Mouse (Mus musculus) stomach, postnatal 0 days (tissue): ENCODE measurements around the gene Gfpt1. TPM values are rescaled to one million over a fixed set of nuclear protein-coding genes. Genes with fewer than 3 reads are reported as not detected.

Experiments
- ATAC-seq: fragments of 200-750 bp; cut with Nextera tagmentation; 2 replicates; pipeline ENCODE4 v1.8.0; 2017; ENCODE audit not compliant: low FRiP score, low TSS enrichment
- DNase-seq: peaks from one replicate; pipeline ENCODE4 v3.0.0-alpha.2; 2016; ENCODE audit warnings: low spot score
- H3K27ac ChIP-seq: fragments of 300-500 bp; sonication (generic); replicated peaks from 2 replicates; pipeline ENCODE4 v1.5.1; 2014; ENCODE audit warnings: mild to moderate bottlenecking, control low read depth
- H3K27me3 ChIP-seq: fragments of 300-500 bp; sonication (generic); 2 replicates; pipeline ENCODE4 v1.6.1; 2014; ENCODE audit warnings: low read length; ENCODE audit not compliant: control insufficient read depth, insufficient read depth
- H3K36me3 ChIP-seq: fragments of 300-500 bp; sonication (generic); 2 replicates; pipeline ENCODE4 v1.6.1; 2014; ENCODE audit warnings: low read length, mixed read lengths; ENCODE audit not compliant: control insufficient read depth, insufficient read depth
- H3K4me1 ChIP-seq: fragments of 300-500 bp; sonication (generic); replicated peaks from 2 replicates; pipeline ENCODE4 v1.6.1; 2014; ENCODE audit warnings: antibody characterized with exemption; ENCODE audit not compliant: control insufficient read depth, insufficient read depth
- H3K4me2 ChIP-seq: fragments of 300-500 bp; sonication (generic); replicated peaks from 2 replicates; pipeline ENCODE4 v1.6.1; 2014; ENCODE audit warnings: low read depth, mild to moderate bottlenecking, control low read depth, moderate library complexity
- H3K4me3 ChIP-seq: fragments of 300-500 bp; sonication (generic); 2 replicates; pipeline ENCODE4 v1.5.1; 2014; ENCODE audit warnings: low read depth, low read length, control low read depth
- H3K9ac ChIP-seq: fragments of 300-500 bp; sonication (generic); 2 replicates; pipeline ENCODE4 v1.6.1; 2014; ENCODE audit warnings: mild to moderate bottlenecking, low read length, control low read depth, mixed read lengths
- H3K9me3 ChIP-seq: fragments of 300-500 bp; sonication (generic); 2 replicates; pipeline ENCODE4 v1.6.1; 2016; ENCODE audit warnings: low read length; ENCODE audit not compliant: control insufficient read depth
- CTCF ChIP-seq: IDR thresholded peaks from 2 replicates; pipeline ENCODE4 v1.5.1; 2016; ENCODE audit warnings: antibody characterized with exemption, low read depth, mild to moderate bottlenecking, moderate library complexity
- EP300 ChIP-seq: optimal IDR thresholded peaks from 2 replicates; pipeline ENCODE3; 2016; ENCODE audit warnings: antibody characterized with exemption
- WGBS: fragments of 180-500 bp; shearing (Covaris S2); extraction: QIAGEN DNeasy Blood & Tissue Kit; methylation state at CpG from one replicate; pipeline ENCODE4 v1.1.7; 2014; 5-methylcytosine and 5-hydroxymethylcytosine counted together
- polyA plus RNA-seq: library from polyadenylated mRNA; unstranded; fragments of >200 nt; fragmentation: Nextera tagmentation; extraction: Ambion mirVana; gene quantifications from 2 replicates; pipeline ENCODE4 v1.2.1, GENCODE M21; 2015

Gene Gfpt1
- polyA plus RNA-seq, 1 experiment from 2014 or later: 17.4 TPM

GRCm38 (mm10) chr6:87002521-87003055 lies 40.1 kb upstream of the Gfpt1 start:
- Histone ChIP-seq H3K9ac (no peak overlapping the region), H3K27ac (no peak overlapping the region; the same call in 1 of the 2 replicates), H3K36me3 (peaks cover under 1% of the 10 kb centered on the region; the same call in 1 of the 2 replicates), H3K4me2 (peak overlapping the region; percentile 36), H3K4me3 (no peak overlapping the region), H3K4me1 (no peaks in the 10 kb centered on the region), H3K27me3 (no peaks in the 10 kb centered on the region), H3K9me3 (no peaks in the 10 kb centered on the region)
- WGBS: 29% methylated on average over 8 of the region's 8 CpGs
- ATAC-seq (peak; percentile 77), DNase-seq (peak; percentile 80)
- peak; percentile 96 for TF ChIP-seq CTCF
- no peak for TF ChIP-seq EP300

- H3K9ac ChIP-seq: no peak overlapping the region
- H3K4me3 ChIP-seq: no peak overlapping the region
- no peak overlapping the region for H3K27ac ChIP-seq
- H3K4me2 ChIP-seq: no peak overlapping the region
- H3K9me3 ChIP-seq: no peaks in the 10 kb centered on the region
- ATAC-seq (no peak), DNase-seq (no peak)
- TF ChIP-seq EP300 (no peak), CTCF (no peak)
- H3K27me3 ChIP-seq: no peaks in the 10 kb centered on the region
- H3K36me3 ChIP-seq: no peaks in the 10 kb centered on the region; the same call in 1 of the 2 replicates
- WGBS: 69% methylated on average over 2 of the region's 2 CpGs
- H3K4me1 ChIP-seq: no peaks in the 10 kb centered on the region
Measured at GRCm38 (mm10) chr6:87004099-87004498, 38.5 kb upstream of the Gfpt1 start.

DNA sequence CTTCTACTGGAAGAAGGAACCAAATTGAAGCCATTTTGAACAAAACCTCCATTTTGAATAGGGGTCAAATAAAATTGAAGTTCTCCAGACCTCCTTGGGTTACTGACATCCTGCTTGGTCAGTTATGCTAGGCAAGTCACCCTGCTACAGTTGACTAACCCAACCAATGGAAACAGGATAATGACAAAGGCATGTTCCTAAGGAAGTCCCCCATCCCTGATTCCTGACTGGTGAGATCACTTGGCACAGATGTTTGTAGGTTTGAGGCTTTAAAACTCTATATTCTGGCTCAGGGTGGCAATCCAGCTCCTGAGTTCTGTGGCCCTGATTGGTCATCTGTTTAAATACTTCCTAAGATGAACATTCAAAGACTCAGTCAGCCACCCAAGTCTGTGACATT lies 37.1 kb upstream of the Gfpt1 start:
- Histone ChIP-seq H3K27me3 (no peaks in the 10 kb centered on the region), H3K9ac (no peak overlapping the region), H3K9me3 (no peaks in the 10 kb centered on the region)

DNA sequence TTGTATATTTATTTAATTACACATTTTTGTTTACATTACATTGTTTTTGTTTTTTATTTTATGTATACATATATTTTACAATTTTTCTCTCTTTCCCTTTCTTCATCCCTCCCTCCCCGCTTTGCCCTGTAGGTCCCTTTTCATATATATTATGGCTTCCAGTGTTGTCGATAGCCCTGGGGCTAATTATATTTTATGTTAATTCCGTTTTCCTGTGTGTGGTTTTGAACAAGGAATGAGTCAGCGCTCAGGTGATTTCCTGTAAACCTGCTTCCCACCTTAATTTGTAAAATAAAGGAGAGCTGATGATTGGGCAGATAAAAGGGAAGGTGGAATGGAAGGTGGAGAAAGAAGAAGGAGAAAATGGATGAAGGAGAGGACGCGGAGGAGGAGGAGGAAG lies 33.8 kb upstream of the Gfpt1 start, which contains the start of gene Nfu1:
Gene Nfu1 (plus strand): TSS at position 350 of the 400 bp plus-strand sequence.
- Histone ChIP-seq H3K9ac (peak within 1 kb of the TSS; percentile 87), H3K27me3 (no peaks in the 10 kb centered on the region), H3K4me2 (peak within 1 kb of the TSS; percentile 63), H3K27ac (peak within 1 kb of the TSS; percentile 85), H3K4me3 (peak within 1 kb of the TSS; percentile 70), H3K36me3 (no peaks in the 10 kb centered on the region), H3K9me3 (no peaks in the 10 kb centered on the region), H3K4me1 (no peaks in the 10 kb centered on the region)
- no peak for ATAC-seq
- TF ChIP-seq CTCF (no peak), EP300 (no peak)
- 69% methylated on average over 6 of the region's 6 CpGs for WGBS
- no peak for DNase-seq

More for the DNA sequence above, 37.1 kb upstream of the Gfpt1 start:
- ATAC-seq (no peak), DNase-seq (no peak)
- no peaks in the 10 kb centered on the region for H3K36me3 ChIP-seq
- no peak overlapping the region for H3K4me2 ChIP-seq
- TF ChIP-seq EP300: no peak
- TF ChIP-seq CTCF: no peak
- H3K4me1 ChIP-seq: no peaks in the 10 kb centered on the region
- no peak overlapping the region for H3K27ac ChIP-seq
- H3K4me3 ChIP-seq: no peak overlapping the region

DNA sequence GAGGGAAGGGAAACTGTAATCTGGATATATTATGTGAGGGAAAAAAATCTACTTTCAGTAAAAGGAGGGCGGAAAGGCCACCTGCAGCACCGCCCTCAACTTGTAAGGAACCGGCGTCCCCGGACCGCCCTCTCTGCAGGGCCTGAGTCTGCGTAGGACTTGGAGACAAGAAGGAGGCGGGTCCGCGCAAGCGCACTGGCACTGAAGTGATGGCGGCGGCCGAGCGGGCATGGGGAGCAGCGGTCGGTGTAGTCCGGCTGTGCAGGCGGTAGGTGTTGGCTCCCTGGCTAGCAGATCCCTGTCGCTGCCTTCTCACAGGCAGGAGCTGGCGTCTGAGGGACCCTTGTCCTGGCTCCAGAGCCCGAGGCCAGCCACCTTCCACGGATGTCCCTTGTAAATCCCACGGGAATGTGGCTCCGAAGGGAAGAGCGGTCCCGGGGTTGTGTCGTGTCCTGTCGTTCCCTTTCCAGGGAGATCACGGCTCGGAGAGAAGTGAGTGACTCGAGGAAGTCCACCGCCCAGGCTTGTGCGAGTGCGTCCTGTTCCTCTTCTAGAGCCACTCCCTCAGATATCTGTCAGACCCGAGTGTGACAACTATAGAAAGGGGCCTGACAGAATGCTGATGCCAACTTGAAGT lies 32.8 kb upstream of the Gfpt1 start:
- Histone ChIP-seq H3K9ac (peak overlapping the region; percentile 87), H3K4me1 (no peaks in the 10 kb centered on the region), H3K4me3 (peak overlapping the region; percentile 70), H3K9me3 (no peaks in the 10 kb centered on the region), H3K27me3 (no peaks in the 10 kb centered on the region), H3K4me2 (peak overlapping the region; percentile 63), H3K36me3 (peaks cover 4% of the 10 kb centered on the region; the same call in 1 of the 2 replicates), H3K27ac (peak overlapping the region; percentile 85)
- under 1% methylated on average over 36 of the region's 36 CpGs for WGBS
- ATAC-seq (peak; percentile 96), DNase-seq (peak; percentile 96)
- TF ChIP-seq EP300 (no peak), CTCF (no peak)

DNA sequence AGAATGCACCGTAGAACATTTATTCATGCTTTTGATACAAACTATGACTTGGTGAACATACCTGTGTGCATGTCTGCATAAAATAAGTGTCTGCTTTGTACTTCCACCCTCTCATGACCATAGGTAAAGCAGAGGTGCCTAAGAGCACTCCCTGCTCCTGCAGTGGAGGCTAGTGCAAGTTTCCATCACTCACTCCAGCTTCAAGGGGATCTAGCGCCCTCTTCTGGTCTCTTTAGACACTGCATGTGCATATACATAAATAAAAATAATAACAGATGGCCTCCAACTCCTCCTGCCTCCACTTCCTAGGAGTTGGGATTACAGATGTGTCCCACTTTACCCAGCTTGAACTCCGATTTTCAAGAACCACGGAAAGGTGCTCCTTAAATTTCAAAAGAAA lies 25.7 kb upstream of the Gfpt1 start:
- peaks cover 24% of the 10 kb centered on the region for H3K36me3 ChIP-seq

More for the DNA sequence above, 25.7 kb upstream of the Gfpt1 start:
- H3K4me3 ChIP-seq: no peak overlapping the region
- H3K27me3 ChIP-seq: no peaks in the 10 kb centered on the region
- peak; percentile 49 for DNase-seq
- H3K9me3 ChIP-seq: no peaks in the 10 kb centered on the region
- no peak for ATAC-seq
- 75% methylated on average over 4 of the region's 4 CpGs for WGBS
- peak; percentile 76 for TF ChIP-seq CTCF
- TF ChIP-seq EP300: no peak
- H3K27ac ChIP-seq: no peak overlapping the region
- no peaks in the 10 kb centered on the region for H3K4me1 ChIP-seq
- H3K4me2 ChIP-seq: no peak overlapping the region
- no peak overlapping the region for H3K9ac ChIP-seq
